ENCODE assay signal across 11 mouse cellular contexts in the genomic region with DNA sequence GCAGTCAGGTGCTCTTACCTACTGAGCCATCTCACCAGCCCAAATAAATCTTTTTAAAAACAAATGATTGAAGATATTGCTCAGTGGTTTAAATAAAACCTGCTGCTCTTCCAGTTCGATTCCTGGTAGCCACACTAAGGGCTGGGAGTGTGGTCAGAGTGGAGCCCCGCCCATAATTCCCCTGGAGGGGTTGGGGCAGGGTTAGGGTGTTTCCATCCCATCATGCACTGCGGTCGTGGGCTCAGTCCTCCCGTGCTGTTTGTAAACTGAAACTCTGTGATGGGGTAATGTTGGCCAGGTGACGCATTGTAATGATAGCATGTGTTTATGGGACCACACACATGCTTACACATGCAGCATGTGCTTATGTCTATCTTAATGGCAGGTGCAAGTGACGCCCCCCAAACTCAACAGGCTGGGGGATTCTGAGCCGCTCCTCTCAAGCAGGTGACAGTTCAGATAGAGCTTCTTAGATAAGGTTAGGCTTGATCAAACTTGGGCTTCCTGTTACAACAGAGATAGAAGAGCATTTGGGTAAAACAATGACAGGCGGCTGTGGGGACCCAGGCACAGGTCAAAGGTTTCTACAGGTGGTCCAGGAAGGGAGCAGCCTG. TPM values are rescaled to one million over a fixed set of nuclear protein-coding genes. Genes with fewer than 3 reads are reported as not detected.
DNase-seq lines count a peak whose midpoint lies in the region; ATAC-seq lines count a peak whose summit lies in the region.
"Had no signal": no experiment of that assay in that cellular context is flagged by ENCODE, and none has a peak within 500 bp of the region (broad histone marks: within the 10 kb centered on the region; RNA-seq: fewer than 3 reads in every experiment).

No protein-coding gene starts in this region.

- 0 out of 2 replicates have a peak overlapping the region, but pooled peaks have one; percentile 4 for H3K4me2 ChIP-seq in limb, embryonic 11.5 days (ENCODE audit: low read depth, severe bottlenecking)
- H3K4me2 ChIP-seq in liver, embryonic 13.5 days: peak overlapping the region; percentile 68

- H3K4me1 ChIP-seq in limb, embryonic 11.5 days (ENCODE audit: control insufficient read depth, insufficient read depth, low read length): peaks cover 16% of the 10 kb centered on the region
- peaks cover 69% of the 10 kb centered on the region for H3K4me1 ChIP-seq in limb, embryonic 10.5 days
- H3K4me1 ChIP-seq in liver, embryonic 13.5 days (replicated peaks): peaks cover 86% of the 10 kb centered on the region

- H3K9me3 ChIP-seq in limb, embryonic 11.5 days (ENCODE audit: control insufficient read depth, low read length): no peaks in the 10 kb centered on the region
- H3K9me3 ChIP-seq in limb, embryonic 10.5 days (replicated peaks): no peaks in the 10 kb centered on the region
- no peaks in the 10 kb centered on the region for H3K9me3 ChIP-seq in liver, embryonic 13.5 days (replicated peaks)
- H3K9me3 ChIP-seq: hindbrain, embryonic 15.5 days had no signal

- ATAC-seq in limb, embryonic 11.5 days (ENCODE audit: insufficient number of reproducible peaks, low FRiP score, low TSS enrichment, low read depth): no peak
- ATAC-seq in liver, embryonic 13.5 days (ENCODE audit: low read depth): peak; percentile 23; the same call in 1 of the 2 replicates

- no peak for DNase-seq in limb, embryonic 11.5 days (ENCODE audit: low spot score)
- no peak for DNase-seq in limb, embryonic 10.5 days (ENCODE audit: low spot score)
- DNase-seq in ZHBTc4 (ENCODE audit: low read depth, low spot score): peak; percentile 91
- peak; percentile 83 for DNase-seq in liver, embryonic 13.5 days
- peak; percentile 59 to 60 for DNase-seq in thymus, postnatal 10 days (ENCODE audit: low spot score in 2 of 2)
- no peak for DNase-seq in kidney, postnatal 10 days
- DNase-seq in cerebellum, postnatal 10 days: no peak
- no peak for DNase-seq in frontal cortex, postnatal 25 days (ENCODE audit: low spot score in 2 of 2)
- DNase-seq: adrenal gland, postnatal 14 days; lung, embryonic 14.5 days had no signal

- no peaks in the 10 kb centered on the region for H3K27me3 ChIP-seq in limb, embryonic 11.5 days (ENCODE audit: control insufficient read depth, insufficient read depth, low read length)
- peaks cover 27% of the 10 kb centered on the region for H3K27me3 ChIP-seq in limb, embryonic 10.5 days (ENCODE audit: low read depth, poor library complexity, severe bottlenecking)
- no peaks in the 10 kb centered on the region for H3K27me3 ChIP-seq in liver, embryonic 13.5 days

- H3K9ac ChIP-seq in limb, embryonic 11.5 days (ENCODE audit: low read length): no peak overlapping the region
- peak overlapping the region; percentile 60 for H3K9ac ChIP-seq in liver, embryonic 13.5 days
- H3K9ac ChIP-seq: hindbrain, embryonic 15.5 days; lung, embryonic 14.5 days had no signal

- no peak overlapping the region for H3K4me3 ChIP-seq in limb, embryonic 11.5 days (ENCODE audit: low read depth, low read length)
- H3K4me3 ChIP-seq in limb, embryonic 10.5 days: no peak overlapping the region
- peak overlapping the region; percentile 59 for H3K4me3 ChIP-seq in liver, embryonic 13.5 days (replicated peaks)

- WGBS in limb, embryonic 11.5 days: 23% methylated on average over 9 of the region's 9 CpGs
- 24% methylated on average over 9 of the region's 9 CpGs for WGBS in limb, embryonic 10.5 days
- WGBS in liver, embryonic 13.5 days (ENCODE audit: insufficient replicate concordance): 6% methylated on average over 9 of the region's 9 CpGs

- H3K36me3 ChIP-seq in limb, embryonic 11.5 days (ENCODE audit: control insufficient read depth, insufficient read depth, low read length): peaks cover 2% of the 10 kb centered on the region; the same call in 1 of the 2 replicates
- peaks cover 20% of the 10 kb centered on the region for H3K36me3 ChIP-seq in limb, embryonic 10.5 days
- peaks cover 14% of the 10 kb centered on the region for H3K36me3 ChIP-seq in liver, embryonic 13.5 days
- H3K36me3 ChIP-seq: hindbrain, embryonic 15.5 days had no signal

- no peak overlapping the region for H3K27ac ChIP-seq in limb, embryonic 11.5 days (replicated peaks; ENCODE audit: low read depth, low read length)
- H3K27ac ChIP-seq in limb, embryonic 10.5 days: no peak overlapping the region
- peak overlapping the region; percentile 88 for H3K27ac ChIP-seq in liver, embryonic 13.5 days

RNA-seq across cellular contexts. Expression of a gene that starts 1.5 kb away (rescaled TPM):
- polyA plus RNA-seq in limb, embryonic 11.5 days (2014; fragmentation: Nextera tagmentation; extraction: Ambion mirVana): 129 and 130 TPM in 2 replicates
- polyA plus RNA-seq in limb, embryonic 10.5 days (2016; fragmentation: Nextera tagmentation; extraction: Ambion mirVana): 99.6 and 114 TPM in 2 replicates
- 27.1 and 30.3 TPM in 2 replicates for polyA plus RNA-seq in liver, embryonic 13.5 days (2015; fragmentation: Nextera tagmentation; extraction: Ambion mirVana)

RNA-seq across cellular contexts. Expression of a gene that starts 5.5 kb away (rescaled TPM):
- polyA plus RNA-seq in limb, embryonic 11.5 days (2014; fragmentation: Nextera tagmentation; extraction: Ambion mirVana): 4.7 and 5.9 TPM in 2 replicates
- 7.6 and 8.8 TPM in 2 replicates for polyA plus RNA-seq in limb, embryonic 10.5 days (2016; fragmentation: Nextera tagmentation; extraction: Ambion mirVana)
- polyA plus RNA-seq in liver, embryonic 13.5 days (2015; fragmentation: Nextera tagmentation; extraction: Ambion mirVana): 12.5 and 13.1 TPM in 2 replicates

RNA-seq across cellular contexts. Expression of a gene that starts 8.7 kb away (rescaled TPM):
- not detected in 2 replicates for polyA plus RNA-seq in limb, embryonic 11.5 days (2014; fragmentation: Nextera tagmentation; extraction: Ambion mirVana)
- polyA plus RNA-seq in limb, embryonic 10.5 days (2016; fragmentation: Nextera tagmentation; extraction: Ambion mirVana): 0.09 TPM in 1 of 2 replicates, not detected in the other
- polyA plus RNA-seq in liver, embryonic 13.5 days (2015; fragmentation: Nextera tagmentation; extraction: Ambion mirVana): not detected in 2 replicates
- polyA plus RNA-seq: hindbrain, embryonic 15.5 days had no signal

RNA-seq across cellular contexts. Expression of a gene that starts 13.8 kb away (rescaled TPM):
- 0.21 and 0.45 TPM in 2 replicates for polyA plus RNA-seq in limb, embryonic 11.5 days (2014; fragmentation: Nextera tagmentation; extraction: Ambion mirVana)
- polyA plus RNA-seq in limb, embryonic 10.5 days (2016; fragmentation: Nextera tagmentation; extraction: Ambion mirVana): 0.24 and 0.38 TPM in 2 replicates
- 1.2 and 1.4 TPM in 2 replicates for polyA plus RNA-seq in liver, embryonic 13.5 days (2015; fragmentation: Nextera tagmentation; extraction: Ambion mirVana)

RNA-seq across cellular contexts. Expression of a gene that starts 23.3 kb away (rescaled TPM):
- polyA plus RNA-seq in limb, embryonic 11.5 days (2014; fragmentation: Nextera tagmentation; extraction: Ambion mirVana): 1.7 and 1.8 TPM in 2 replicates
- polyA plus RNA-seq in limb, embryonic 10.5 days (2016; fragmentation: Nextera tagmentation; extraction: Ambion mirVana): 3.2 and 3.6 TPM in 2 replicates
- polyA plus RNA-seq in liver, embryonic 13.5 days (2015; fragmentation: Nextera tagmentation; extraction: Ambion mirVana): 5.2 and 5.3 TPM in 2 replicates

Comparison
In these comparisons a context has a peak if more than half of its experiments do, and no peak if none do; other contexts are left out.
1. DNase-seq: peak in ZHBTc4 (single experiment), liver, embryonic 13.5 days (single experiment) and thymus, postnatal 10 days (2 of 2); none in limb, embryonic 11.5 days (single experiment), limb, embryonic 10.5 days (single experiment), kidney, postnatal 10 days (single experiment), cerebellum, postnatal 10 days (0 of 2) and frontal cortex, postnatal 25 days (0 of 2).